Mouse (Mus musculus) heart, adult 18-20 months (tissue): Measurements from ENCODE around the gene Blm. TPM values are rescaled to one million over a fixed set of nuclear protein-coding genes. Genes with fewer than 3 reads are reported as not detected.
"Not testable (repeated sequence)": the region's sequence is repeated elsewhere in the genome, so short reads cannot be mapped to it uniquely, and the experiment has no call there.

Experiments
- DNase-seq, 2 experiments: peaks; one replicate each; pipeline ENCODE4 v3.0.0; 2021 to 2022; ENCODE audit warnings: mixed read lengths in 1 of 2
- total RNA-seq, 2 experiments: library from RNA; stranded (reverse); gene quantifications; 2 replicates each; pipeline ENCODE4 v1.2.3; 2021

Gene Blm
- total RNA-seq, 2 experiments from 2014 or later, result 0.94 to 1.3 TPM

GRCm38 (mm10) chr7:80531087-80531486, 3.8 kb downstream of the Blm start:
- no peak for DNase-seq

GRCm38 (mm10) chr7:80530646-80531045, 4.3 kb downstream of the Blm start:
- DNase-seq, result no peak

- no peak for DNase-seq
Observed at GRCm38 (mm10) chr7:80526698-80527097, 8.2 kb downstream of the Blm start.

GRCm38 (mm10) chr7:80512408-80513085, 22.4 kb downstream of the Blm start:
- DNase-seq, result no peak

GRCm38 (mm10) chr7:80507697-80508096, 27.2 kb downstream of the Blm start:
- DNase-seq, result not testable (repeated sequence)

GRCm38 (mm10) chr7:80506007-80506406, 28.9 kb downstream of the Blm start:
- peak in 1 of 2 experiments; percentile 26 for DNase-seq

- no peak for DNase-seq
Observed at GRCm38 (mm10) chr7:80504920-80505319, 30.0 kb downstream of the Blm start.

GRCm38 (mm10) chr7:80501006-80501405, 33.9 kb downstream of the Blm start:
- DNase-seq, result peak in 1 of 2 experiments; percentile 11

- DNase-seq, result no peak
Observed at GRCm38 (mm10) chr7:80500099-80500498, 34.8 kb downstream of the Blm start.

GRCm38 (mm10) chr7:80499190-80499962, 35.5 kb downstream of the Blm start:
- DNase-seq, result no peak

GRCm38 (mm10) chr7:80496656-80497055, 38.3 kb downstream of the Blm start:
- DNase-seq, result no peak

GRCm38 (mm10) chr7:80495210-80495609, 39.7 kb downstream of the Blm start:
- DNase-seq, result no peak

- DNase-seq, result no peak
Observed at GRCm38 (mm10) chr7:80491995-80492394, 42.9 kb downstream of the Blm start.

GRCm38 (mm10) chr7:80491086-80491485, 43.8 kb downstream of the Blm start:
- DNase-seq, result no peak

- no peak for DNase-seq
Observed at GRCm38 (mm10) chr7:80490351-80490750, 44.6 kb downstream of the Blm start.

GRCm38 (mm10) chr7:80489445-80489844, 45.5 kb downstream of the Blm start:
- no peak for DNase-seq

- no peak for DNase-seq
Observed at GRCm38 (mm10) chr7:80487239-80487638, 47.7 kb downstream of the Blm start.

- no peak for DNase-seq
Observed at GRCm38 (mm10) chr7:80480097-80480496, 54.8 kb downstream of the Blm start.

- no peak for DNase-seq
Observed at GRCm38 (mm10) chr7:80473837-80474236, 61.1 kb downstream of the Blm start.

- DNase-seq, result no peak
Observed at GRCm38 (mm10) chr7:80468851-80469250, 66.1 kb downstream of the Blm start.

GRCm38 (mm10) chr7:80467334-80467733, 67.6 kb downstream of the Blm start:
- no peak for DNase-seq

GRCm38 (mm10) chr7:80464831-80465230, 70.1 kb downstream of the Blm start:
- DNase-seq, result no peak

GRCm38 (mm10) chr7:80461891-80462290, 73.0 kb downstream of the Blm start:
- DNase-seq, result no peak

GRCm38 (mm10) chr7:80460892-80461291, 74.0 kb downstream of the Blm start:
- no peak for DNase-seq
